Mouse (Mus musculus) heart, adult 8-10 months (tissue): ENCODE measurements at regions not wholly inside any gene's neighbourhood (a gene's known extent, or its start where the extent isn't known, plus 50 kb on each side); places are given as distances from the start of the nearest gene placed in this dataset.

Experiments used
- DNase-seq: peaks from one replicate; pipeline ENCODE4 v3.0.0; 2022; ENCODE audit warnings: low spot score

GRCm38 (mm10) chr7:70576112-70576910 is 209.8 kb upstream of the Nr2f2 start:
- DNase-seq, result no peak

DNA sequence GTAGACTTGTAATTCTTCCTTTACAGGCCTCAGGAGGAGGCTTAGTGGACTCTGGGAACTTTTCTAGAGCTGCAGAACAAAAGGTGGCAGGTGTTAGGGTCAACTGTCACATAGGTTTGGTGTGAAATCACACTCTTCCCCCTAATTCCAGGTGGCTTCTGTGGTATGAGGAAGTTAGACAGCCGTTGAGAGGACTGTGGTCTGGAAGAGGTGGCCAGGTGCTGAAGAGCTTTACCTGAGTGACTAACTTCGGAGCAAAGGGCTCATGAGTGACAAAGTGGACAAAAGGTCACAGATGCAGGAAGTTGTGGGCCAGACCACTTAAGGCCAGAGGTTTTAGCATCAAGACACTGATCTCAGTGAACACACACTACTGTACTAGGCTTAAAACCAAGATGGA is 209.1 kb upstream of the Nr2f2 start:
- DNase-seq, result no peak

DNA sequence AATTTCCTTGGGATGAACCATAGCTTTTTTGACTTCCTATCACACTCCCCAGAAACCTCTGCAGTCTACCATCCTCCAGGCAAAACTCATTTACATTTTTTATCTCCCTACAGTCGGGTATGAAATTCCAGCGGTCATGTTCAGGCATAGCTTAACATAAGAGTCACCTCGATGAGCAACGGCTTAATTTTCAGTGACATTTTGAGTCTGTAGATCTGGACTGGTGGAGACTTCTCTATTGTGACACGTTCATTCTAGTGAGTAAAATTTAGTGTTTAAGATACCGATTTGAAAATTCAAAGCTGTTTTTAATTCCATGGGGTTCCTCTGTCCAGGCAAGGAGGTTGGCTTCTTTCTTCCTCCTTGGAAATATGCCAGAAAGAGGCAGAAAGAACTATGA is 207.7 kb upstream of the Nr2f2 start:
- no peak for DNase-seq

GRCm38 (mm10) chr7:70565034-70565433 is 198.5 kb upstream of the Nr2f2 start:
- no peak for DNase-seq

DNA sequence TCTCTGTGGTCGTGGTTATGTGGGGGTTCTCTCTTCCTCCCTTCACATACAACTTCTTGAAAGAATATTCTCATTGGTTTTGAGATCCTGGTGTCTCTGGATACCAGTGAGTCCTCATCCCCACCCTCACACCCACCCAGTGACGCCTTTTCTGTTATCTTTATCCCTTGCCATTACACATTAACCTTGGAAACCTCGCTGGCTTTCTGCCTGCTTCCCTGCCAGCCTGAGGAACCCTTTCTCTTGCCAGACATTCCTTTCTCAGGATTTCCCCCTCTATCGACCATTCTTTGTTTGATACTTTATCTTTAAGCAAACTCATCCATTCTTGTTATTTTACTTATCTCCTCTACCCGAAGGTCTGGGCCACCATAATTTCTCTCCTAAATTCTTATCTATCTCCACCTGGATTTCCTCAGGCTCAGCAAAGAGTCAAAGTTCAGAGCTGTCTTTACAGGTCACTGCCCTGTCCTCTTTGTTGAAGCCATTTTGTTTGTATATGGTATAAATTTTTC is 182.5 kb upstream of the Nr2f2 start:
- DNase-seq, result no peak

GRCm38 (mm10) chr7:70541881-70542665 is 175.5 kb upstream of the Nr2f2 start:
- DNase-seq, result no peak

DNA sequence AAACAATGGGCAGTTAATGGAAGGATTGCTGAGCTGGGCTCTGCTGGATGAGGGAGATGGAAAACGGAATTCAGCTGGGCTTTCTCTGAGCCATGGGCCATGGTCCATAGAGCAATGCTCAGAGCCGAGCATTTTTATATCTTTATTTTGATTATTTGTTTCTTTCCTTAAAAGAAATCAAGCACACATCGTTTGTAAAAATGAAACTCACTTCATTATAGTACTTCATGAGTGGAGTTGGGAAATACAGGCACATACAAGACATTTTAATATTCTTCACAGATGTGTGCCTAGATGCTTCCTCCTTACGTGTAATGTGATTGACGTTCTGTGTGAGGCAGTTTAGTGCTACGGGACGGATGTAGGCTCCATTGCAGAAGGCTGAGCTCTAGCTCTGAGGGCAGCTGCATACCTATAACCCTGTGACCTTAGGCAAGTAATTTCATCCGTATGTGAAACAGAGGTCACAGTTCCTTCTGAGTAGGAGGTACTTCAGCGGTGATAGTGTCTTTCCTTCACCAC is 172.6 kb upstream of the Nr2f2 start:
- DNase-seq, result no peak

GRCm38 (mm10) chr7:70536046-70536445 is 169.5 kb upstream of the Nr2f2 start:
- DNase-seq, result no peak

- no peak for DNase-seq
Observed at GRCm38 (mm10) chr7:70533552-70533951, 167.0 kb upstream of the Nr2f2 start.

DNA sequence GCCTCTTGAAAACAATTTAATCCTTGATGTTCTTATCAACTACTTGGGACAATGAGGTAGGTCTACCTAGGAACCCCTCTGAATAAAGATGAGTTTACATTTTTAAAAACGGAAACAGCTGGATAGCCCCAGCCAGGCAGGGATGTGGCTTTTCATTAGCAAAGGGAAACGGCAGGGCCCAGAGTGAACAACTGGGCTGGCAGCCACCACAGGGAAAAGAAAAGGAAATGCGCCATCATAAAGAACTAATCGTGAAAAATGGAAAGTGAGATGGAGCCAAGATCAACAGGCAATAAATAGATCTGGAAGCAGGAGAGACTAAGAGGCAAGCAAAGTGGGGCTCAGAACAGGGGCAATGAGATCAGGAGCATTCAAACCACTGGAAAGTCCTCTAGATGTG is 161.4 kb upstream of the Nr2f2 start:
- DNase-seq, result peak; percentile 11

GRCm38 (mm10) chr7:70525372-70525771 is 158.8 kb upstream of the Nr2f2 start:
- no peak for DNase-seq

GRCm38 (mm10) chr7:70524744-70525143 is 158.2 kb upstream of the Nr2f2 start:
- no peak for DNase-seq

DNA sequence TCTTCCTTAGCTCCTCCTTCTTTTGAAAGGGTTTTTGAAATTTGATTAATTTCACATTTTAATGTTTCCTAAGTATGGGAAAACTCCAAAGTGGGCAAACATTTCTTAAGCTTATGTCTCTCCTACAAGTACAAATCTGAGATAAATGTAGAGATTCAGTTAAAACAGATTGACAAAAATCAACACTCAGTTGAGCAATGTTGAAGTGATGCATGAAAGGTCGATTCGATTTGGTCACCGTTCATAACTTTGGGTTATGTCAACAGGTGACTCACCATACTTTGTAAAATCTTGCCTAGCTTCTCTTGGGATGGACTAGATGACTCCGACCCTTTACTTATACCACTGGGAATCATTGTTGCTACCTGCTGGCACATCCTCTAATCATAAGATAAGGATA is 157.7 kb upstream of the Nr2f2 start:
- no peak for DNase-seq

DNA sequence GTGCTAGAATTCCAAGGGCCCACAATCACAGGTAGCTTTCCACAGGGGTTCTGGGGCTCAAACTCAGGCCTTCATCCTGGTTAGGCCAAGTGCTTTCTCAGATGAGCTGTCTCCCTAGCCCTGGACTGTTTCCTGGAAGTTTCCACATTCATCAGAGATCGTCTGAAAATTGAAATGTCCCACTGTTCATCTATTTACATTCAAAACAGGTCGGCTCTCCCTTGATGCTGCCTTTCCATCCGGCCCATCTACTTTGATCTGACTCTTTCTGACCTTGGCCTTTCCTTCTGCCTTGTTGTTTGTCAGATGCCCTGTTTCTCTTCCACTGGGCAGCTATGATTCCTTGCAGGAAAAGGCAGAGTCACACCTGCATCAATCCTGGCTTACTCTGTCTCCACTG is 150.2 kb upstream of the Nr2f2 start:
- no peak for DNase-seq

DNA sequence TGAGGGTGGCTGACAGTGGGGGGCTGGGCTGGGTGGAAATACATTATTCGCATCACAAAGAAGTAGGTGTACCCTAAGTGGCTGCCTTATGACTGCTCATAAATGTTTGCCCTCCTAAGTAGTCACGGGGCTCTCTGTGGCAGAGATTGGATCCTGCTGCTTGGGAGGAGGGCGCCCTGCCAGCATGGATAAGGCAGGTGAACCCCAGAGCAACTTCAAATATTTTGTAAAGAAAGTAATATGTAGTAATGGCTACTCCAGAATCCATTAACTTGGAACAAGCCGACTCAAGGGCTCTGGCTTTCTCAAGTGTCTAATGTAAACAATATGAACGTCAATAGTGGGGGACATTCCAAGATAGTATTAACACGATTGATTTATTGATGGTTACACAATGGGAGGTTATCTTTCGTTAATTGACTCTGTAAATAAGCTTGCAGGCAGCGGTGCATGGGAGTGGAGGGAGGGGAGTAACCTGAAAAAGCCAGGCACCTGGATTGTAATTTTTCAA is 148.9 kb upstream of the Nr2f2 start:
- no peak for DNase-seq

DNA sequence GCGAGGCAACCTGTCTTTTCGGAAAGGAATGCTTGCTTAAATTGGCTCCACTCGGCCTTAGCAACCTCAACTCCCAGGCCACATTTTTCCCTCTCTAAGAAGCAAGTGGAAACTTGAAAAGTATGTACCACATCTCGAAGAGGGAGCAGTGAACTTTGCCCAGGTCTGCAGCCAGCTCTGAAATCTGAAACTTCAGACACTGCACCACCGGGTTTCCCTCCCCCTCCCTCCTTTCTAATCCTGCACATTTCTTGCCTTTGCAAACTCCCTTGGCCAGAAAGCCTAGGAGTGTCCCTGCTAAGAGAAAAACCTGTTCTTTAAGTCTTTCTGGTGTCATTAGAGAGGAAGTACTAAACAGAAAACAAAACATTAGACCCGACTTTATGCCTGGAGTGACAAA is 148.1 kb upstream of the Nr2f2 start:
- DNase-seq, result no peak

DNA sequence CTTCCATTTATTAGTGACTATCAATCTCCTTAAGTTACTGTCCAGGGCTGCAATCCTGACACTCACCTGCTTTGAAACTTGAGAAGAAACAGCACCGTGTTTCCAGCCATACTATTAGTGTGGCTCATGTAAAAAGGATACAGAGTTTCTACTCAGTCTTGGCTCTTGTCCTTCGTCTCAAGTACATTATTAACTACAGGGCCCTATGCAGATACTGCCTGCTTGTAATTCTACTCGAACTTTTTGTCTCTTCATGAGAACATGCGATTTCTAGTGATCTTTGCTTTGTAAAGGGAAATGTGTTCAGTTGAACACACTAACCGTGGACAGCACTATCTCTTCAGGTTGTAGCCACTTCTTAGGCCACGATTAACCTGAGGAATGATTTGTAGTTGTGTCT is 145.8 kb upstream of the Nr2f2 start:
- no peak for DNase-seq

DNA sequence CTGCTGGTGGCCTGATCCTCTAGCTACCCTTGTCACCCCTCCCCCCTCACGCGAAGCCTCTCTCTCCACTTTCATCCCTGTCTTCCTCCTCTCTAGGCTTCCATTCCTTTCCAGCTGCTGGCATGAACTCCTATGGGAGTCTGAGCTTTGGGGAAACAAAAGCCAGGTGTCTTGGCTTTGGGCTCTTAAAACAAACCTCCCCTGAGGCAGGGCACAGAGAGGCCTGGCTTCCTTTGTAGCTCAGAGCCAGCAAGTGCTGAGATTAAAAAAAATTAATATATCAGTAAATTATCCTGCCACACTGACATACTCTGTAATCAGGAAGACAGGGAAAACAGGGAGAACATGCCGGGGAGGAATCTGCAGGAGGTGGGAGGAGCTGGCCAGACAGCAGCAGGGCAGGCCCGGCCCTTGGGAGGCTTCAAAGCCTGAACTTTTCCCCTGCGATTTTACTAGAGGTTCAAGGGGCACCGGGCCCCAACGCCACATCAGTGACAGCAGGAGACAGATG is 139.2 kb upstream of the Nr2f2 start:
- DNase-seq, result no peak

DNA sequence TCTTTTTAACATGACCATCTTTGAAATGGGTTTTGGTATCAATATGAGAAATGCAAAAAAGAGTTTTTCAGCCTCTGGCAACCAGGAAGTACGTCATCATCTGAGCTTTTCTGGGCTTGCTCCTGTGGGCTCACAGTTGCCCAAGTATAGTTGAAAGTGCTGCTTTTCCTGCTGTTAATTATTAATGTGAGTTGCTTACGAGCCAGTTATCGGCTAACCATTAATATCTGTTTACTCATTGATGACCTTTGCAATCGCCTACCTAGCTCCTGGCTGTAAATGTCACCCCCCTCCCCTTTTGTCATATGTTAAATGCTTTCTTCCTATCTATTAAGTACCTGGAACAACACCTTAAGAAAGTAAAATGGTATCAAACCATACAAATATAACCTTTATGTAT is 135.3 kb upstream of the Nr2f2 start:
- no peak for DNase-seq

DNA sequence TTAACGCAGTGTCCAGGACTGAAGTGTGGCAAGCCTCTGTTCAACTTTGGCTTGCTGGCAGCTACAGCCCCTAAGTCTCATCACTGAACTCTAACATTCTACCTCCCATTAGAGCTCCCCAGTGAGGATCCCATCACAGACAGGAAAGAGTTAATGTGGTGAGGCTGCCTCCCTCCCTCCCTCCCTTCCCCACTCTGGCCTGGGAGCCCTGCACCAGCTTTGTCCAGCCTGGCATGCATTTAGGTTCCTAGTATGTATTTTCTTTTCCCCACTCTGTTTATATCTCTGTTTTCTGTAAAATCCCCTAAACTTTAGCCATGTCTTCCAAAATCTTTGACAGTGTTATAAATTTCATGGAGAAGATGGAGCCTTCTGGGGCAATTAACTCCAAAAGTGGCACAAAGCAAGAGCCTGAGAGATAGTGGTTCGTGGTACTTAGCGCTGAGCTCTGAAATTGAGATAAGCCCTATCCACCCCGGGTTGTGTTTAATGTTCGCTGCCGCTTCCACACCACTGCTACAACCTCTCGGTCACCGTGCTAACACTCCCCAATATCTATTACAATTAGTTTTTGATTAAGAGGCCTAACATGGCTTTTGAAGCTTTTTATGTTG is 130.1 kb upstream of the Nr2f2 start:
- no peak for DNase-seq

GRCm38 (mm10) chr7:70484201-70484600 is 117.7 kb upstream of the Nr2f2 start:
- DNase-seq, result no peak

DNA sequence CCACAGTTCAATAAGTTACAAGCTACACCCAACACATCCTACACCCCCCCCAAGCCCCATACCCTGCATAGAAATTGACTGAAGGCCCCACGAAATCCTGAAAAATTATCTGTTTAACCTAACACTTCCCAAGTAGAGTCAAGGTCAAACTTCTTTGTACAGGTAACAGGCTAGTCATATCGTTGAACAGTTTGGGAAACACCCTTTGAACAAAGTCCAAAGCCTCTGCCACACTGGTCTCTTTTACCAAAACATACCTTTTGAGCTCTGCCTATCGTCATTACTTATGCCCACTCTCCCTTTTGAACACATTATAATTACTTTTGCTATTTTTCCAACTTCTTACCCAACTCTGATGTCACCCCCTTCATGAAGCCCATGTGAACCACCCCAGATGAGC is 117.0 kb upstream of the Nr2f2 start:
- DNase-seq, result no peak
